Mouse (Mus musculus): ENCODE data around the gene Shroom3. TPM values are rescaled to one million over a fixed set of nuclear protein-coding genes. Genes with fewer than 3 reads are reported as not detected.

Shroom3 gene
- polyA plus RNA-seq, 1 experiment from 2014 or later: 12.9 TPM

GRCm38 (mm10) chr5:92710779-92711178 lies 27.5 kb downstream of the Shroom3 start:
- Histone ChIP-seq H3K27me3 (replicated peaks; ENCODE audit: control insufficient read depth, insufficient read depth, low read length) (no peaks in the 10 kb centered on the region), H3K4me2 (ENCODE audit: low read length) (no peak overlapping the region), H3K27ac (ENCODE audit: low read depth) (no peak overlapping the region), H3K9me3 (ENCODE audit: control insufficient read depth, low read length) (no peaks in the 10 kb centered on the region), H3K9ac (ENCODE audit: low read length) (no peak overlapping the region), H3K4me1 (replicated peaks; ENCODE audit: control insufficient read depth, insufficient read depth, low read length) (no peaks in the 10 kb centered on the region), H3K36me3 (ENCODE audit: control insufficient read depth, insufficient read depth, low read length) (no peaks in the 10 kb centered on the region), H3K4me3 (ENCODE audit: low read depth, low read length) (no peak overlapping the region)
- WGBS: 70% methylated on average over 8 of the region's 8 CpGs
- ATAC-seq (replicated peaks; ENCODE audit: low FRiP score, low TSS enrichment, low read depth) (no peak), DNase-seq (ENCODE audit: low spot score) (no peak)

- no peaks in the 10 kb centered on the region for H3K9me3 ChIP-seq (ENCODE audit: control insufficient read depth, low read length)
- no peak overlapping the region for H3K27ac ChIP-seq (ENCODE audit: low read depth)
- no peaks in the 10 kb centered on the region for H3K27me3 ChIP-seq (replicated peaks; ENCODE audit: control insufficient read depth, insufficient read depth, low read length)
- ATAC-seq (replicated peaks; ENCODE audit: low FRiP score, low TSS enrichment, low read depth) (no peak), DNase-seq (ENCODE audit: low spot score) (no peak)
- H3K4me3 ChIP-seq (ENCODE audit: low read depth, low read length): no peak overlapping the region
- 58% methylated on average over 5 of the region's 5 CpGs for WGBS
- H3K36me3 ChIP-seq (ENCODE audit: control insufficient read depth, insufficient read depth, low read length): no peaks in the 10 kb centered on the region
- H3K4me2 ChIP-seq (ENCODE audit: low read length): no peak overlapping the region
- no peaks in the 10 kb centered on the region for H3K4me1 ChIP-seq (replicated peaks; ENCODE audit: control insufficient read depth, insufficient read depth, low read length)
- H3K9ac ChIP-seq (ENCODE audit: low read length): no peak overlapping the region
Observed at GRCm38 (mm10) chr5:92711666-92712290, 28.5 kb downstream of the Shroom3 start.

GRCm38 (mm10) chr5:92712621-92713395 lies 29.6 kb downstream of the Shroom3 start:
- WGBS: 77% methylated on average over 5 of the region's 5 CpGs

GRCm38 (mm10) chr5:92714886-92715285 lies 31.7 kb downstream of the Shroom3 start:
- 95% methylated on average over 2 of the region's 2 CpGs for WGBS
- Histone ChIP-seq H3K4me1 (replicated peaks; ENCODE audit: control insufficient read depth, insufficient read depth, low read length) (no peaks in the 10 kb centered on the region), H3K4me2 (ENCODE audit: low read length) (no peak overlapping the region), H3K27ac (ENCODE audit: low read depth) (no peak overlapping the region), H3K9me3 (ENCODE audit: control insufficient read depth, low read length) (no peaks in the 10 kb centered on the region), H3K36me3 (ENCODE audit: control insufficient read depth, insufficient read depth, low read length) (no peaks in the 10 kb centered on the region), H3K27me3 (replicated peaks; ENCODE audit: control insufficient read depth, insufficient read depth, low read length) (no peaks in the 10 kb centered on the region), H3K9ac (ENCODE audit: low read length) (no peak overlapping the region), H3K4me3 (ENCODE audit: low read depth, low read length) (no peak overlapping the region)
- DNase-seq (ENCODE audit: low spot score) (no peak), ATAC-seq (replicated peaks; ENCODE audit: low FRiP score, low TSS enrichment, low read depth) (no peak)

More at GRCm38 (mm10) chr5:92712621-92713395, 29.6 kb downstream of the Shroom3 start:
- H3K27ac ChIP-seq (ENCODE audit: low read depth): no peak overlapping the region
- H3K36me3 ChIP-seq (ENCODE audit: control insufficient read depth, insufficient read depth, low read length): no peaks in the 10 kb centered on the region
- no peaks in the 10 kb centered on the region for H3K9me3 ChIP-seq (ENCODE audit: control insufficient read depth, low read length)
- no peak overlapping the region for H3K4me2 ChIP-seq (ENCODE audit: low read length)
- DNase-seq (ENCODE audit: low spot score): no peak
- no peak for ATAC-seq (replicated peaks; ENCODE audit: low FRiP score, low TSS enrichment, low read depth)
- no peak overlapping the region for H3K4me3 ChIP-seq (ENCODE audit: low read depth, low read length)
- no peaks in the 10 kb centered on the region for H3K4me1 ChIP-seq (replicated peaks; ENCODE audit: control insufficient read depth, insufficient read depth, low read length)
- no peak overlapping the region for H3K9ac ChIP-seq (ENCODE audit: low read length)
- no peaks in the 10 kb centered on the region for H3K27me3 ChIP-seq (replicated peaks; ENCODE audit: control insufficient read depth, insufficient read depth, low read length)

- Histone ChIP-seq H3K9me3 (ENCODE audit: control insufficient read depth, low read length) (no peaks in the 10 kb centered on the region), H3K4me1 (replicated peaks; ENCODE audit: control insufficient read depth, insufficient read depth, low read length) (no peaks in the 10 kb centered on the region), H3K4me2 (ENCODE audit: low read length) (no peak overlapping the region), H3K9ac (ENCODE audit: low read length) (no peak overlapping the region), H3K27ac (ENCODE audit: low read depth) (no peak overlapping the region), H3K36me3 (ENCODE audit: control insufficient read depth, insufficient read depth, low read length) (no peaks in the 10 kb centered on the region), H3K27me3 (replicated peaks; ENCODE audit: control insufficient read depth, insufficient read depth, low read length) (no peaks in the 10 kb centered on the region), H3K4me3 (ENCODE audit: low read depth, low read length) (no peak overlapping the region)
- WGBS: 70% methylated on average over 11 of the region's 11 CpGs
- DNase-seq (ENCODE audit: low spot score) (no peak), ATAC-seq (replicated peaks; ENCODE audit: low FRiP score, low TSS enrichment, low read depth) (no peak)
Observed at GRCm38 (mm10) chr5:92715319-92715718, 32.1 kb downstream of the Shroom3 start.

GRCm38 (mm10) chr5:92715890-92716289 lies 32.7 kb downstream of the Shroom3 start:
- Histone ChIP-seq H3K27ac (ENCODE audit: low read depth) (no peak overlapping the region), H3K4me1 (replicated peaks; ENCODE audit: control insufficient read depth, insufficient read depth, low read length) (no peaks in the 10 kb centered on the region), H3K4me3 (ENCODE audit: low read depth, low read length) (no peak overlapping the region), H3K27me3 (replicated peaks; ENCODE audit: control insufficient read depth, insufficient read depth, low read length) (no peaks in the 10 kb centered on the region), H3K9me3 (ENCODE audit: control insufficient read depth, low read length) (no peaks in the 10 kb centered on the region), H3K4me2 (ENCODE audit: low read length) (no peak overlapping the region), H3K36me3 (ENCODE audit: control insufficient read depth, insufficient read depth, low read length) (no peaks in the 10 kb centered on the region), H3K9ac (ENCODE audit: low read length) (no peak overlapping the region)
- DNase-seq (ENCODE audit: low spot score) (no peak), ATAC-seq (replicated peaks; ENCODE audit: low FRiP score, low TSS enrichment, low read depth) (no peak)
- 66% methylated on average over 2 of the region's 2 CpGs for WGBS

- Histone ChIP-seq H3K4me2 (ENCODE audit: low read length) (no peak overlapping the region), H3K36me3 (ENCODE audit: control insufficient read depth, insufficient read depth, low read length) (no peaks in the 10 kb centered on the region), H3K4me1 (replicated peaks; ENCODE audit: control insufficient read depth, insufficient read depth, low read length) (no peaks in the 10 kb centered on the region), H3K9me3 (ENCODE audit: control insufficient read depth, low read length) (no peaks in the 10 kb centered on the region), H3K27me3 (replicated peaks; ENCODE audit: control insufficient read depth, insufficient read depth, low read length) (no peaks in the 10 kb centered on the region), H3K27ac (ENCODE audit: low read depth) (no peak overlapping the region), H3K4me3 (ENCODE audit: low read depth, low read length) (no peak overlapping the region), H3K9ac (ENCODE audit: low read length) (no peak overlapping the region)
- ATAC-seq (replicated peaks; ENCODE audit: low FRiP score, low TSS enrichment, low read depth) (no peak), DNase-seq (ENCODE audit: low spot score) (no peak)
- 68% methylated on average over 3 of the region's 3 CpGs for WGBS
Observed at GRCm38 (mm10) chr5:92717666-92718360, 34.6 kb downstream of the Shroom3 start.

- H3K36me3 ChIP-seq (ENCODE audit: control insufficient read depth, insufficient read depth, low read length): no peaks in the 10 kb centered on the region
- H3K9ac ChIP-seq (ENCODE audit: low read length): no peak overlapping the region
- ATAC-seq (replicated peaks; ENCODE audit: low FRiP score, low TSS enrichment, low read depth) (no peak), DNase-seq (ENCODE audit: low spot score) (no peak)
- no peak overlapping the region for H3K4me3 ChIP-seq (ENCODE audit: low read depth, low read length)
- no peaks in the 10 kb centered on the region for H3K27me3 ChIP-seq (replicated peaks; ENCODE audit: control insufficient read depth, insufficient read depth, low read length)
- no peaks in the 10 kb centered on the region for H3K9me3 ChIP-seq (ENCODE audit: control insufficient read depth, low read length)
- no peaks in the 10 kb centered on the region for H3K4me1 ChIP-seq (replicated peaks; ENCODE audit: control insufficient read depth, insufficient read depth, low read length)
- H3K4me2 ChIP-seq (ENCODE audit: low read length): no peak overlapping the region
- 83% methylated on average over 2 of the region's 3 CpGs for WGBS
- no peak overlapping the region for H3K27ac ChIP-seq (ENCODE audit: low read depth)
Observed at GRCm38 (mm10) chr5:92718856-92719255, 35.6 kb downstream of the Shroom3 start.

Measured in intestine, embryonic 14.5 days (tissue).